Mouse (Mus musculus) lung, adult 2 months (tissue): ENCODE data around the gene Impad1.

ENCODE experiments used
- CTCF ChIP-seq: fragments of 200-500 bp; IDR thresholded peaks from 2 replicates; pipeline ENCODE4 v1.5.1; 2011; ENCODE audit warnings: mild to moderate bottlenecking, low read length, control low read depth; ENCODE audit not compliant: insufficient read depth
- POLR2A ChIP-seq: fragments of 200-500 bp; IDR thresholded peaks from 2 replicates; pipeline ENCODE4 v1.6.1; 2011; ENCODE audit warnings: low read depth, mild to moderate bottlenecking, control low read depth, low read length, borderline replicate concordance; ENCODE audit errors: extremely low read depth

GRCm38 (mm10) chr4:4765806-4766205 is 27.3 kb downstream of the Impad1 start:
- TF ChIP-seq CTCF (no peak), POLR2A (no peak)
